Mouse (Mus musculus): ENCODE measurements around the gene Tap1. TPM values are rescaled to one million over a fixed set of nuclear protein-coding genes. Genes with fewer than 3 reads are reported as not detected.
"Not testable (repeated sequence)": the region's sequence is repeated elsewhere in the genome, so short reads cannot be mapped to it uniquely, and the experiment has no call there.

Gene Tap1
- polyA plus RNA-seq (2016; fragmentation: Nextera tagmentation; extraction: Ambion mirVana), result 2.3 and 2.6 TPM in 2 replicates

DNA sequence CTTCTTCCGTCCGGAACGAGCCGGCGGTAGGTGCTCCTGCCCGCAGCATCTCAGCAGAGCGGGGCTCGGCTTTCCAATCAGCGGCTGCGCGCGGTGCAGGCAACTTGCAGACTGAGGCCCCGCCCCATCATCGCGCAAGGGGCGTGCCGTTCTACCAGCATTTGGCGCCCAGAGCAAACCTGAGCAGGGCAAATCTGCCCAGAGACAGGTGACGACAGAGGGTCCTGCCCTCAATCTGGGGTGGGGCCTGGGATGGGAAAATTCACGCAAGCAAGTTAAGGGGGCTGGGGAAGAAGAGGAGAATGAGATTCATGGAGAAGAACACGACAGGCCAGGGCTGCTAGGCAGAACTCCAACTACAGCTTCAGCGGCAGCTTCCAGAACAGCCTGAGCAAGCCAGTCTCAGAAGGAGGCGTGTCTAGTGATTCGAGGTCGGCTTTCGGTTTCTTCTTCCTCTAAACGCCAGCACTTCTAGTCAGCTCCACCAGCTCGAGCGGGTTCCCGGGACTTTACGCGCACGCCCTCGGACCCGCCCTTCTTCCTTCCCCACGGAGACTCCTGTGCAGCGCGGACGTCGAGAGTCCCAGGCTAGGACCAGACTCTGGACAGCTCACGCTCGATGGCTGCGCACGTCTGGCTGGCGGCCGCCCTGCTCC is at the start of gene Tap1, which contains the start of gene Psmb9:
Gene Tap1 (plus strand): TSS at position 293 of the 656 bp plus-strand sequence.
Gene Psmb9 (minus strand): TSS at position 504 of the 656 bp plus-strand sequence.
- Histone ChIP-seq H3K4me1 (peaks cover 25% of the 10 kb centered on the region), H3K4me2 (peak within 1 kb of the TSS; percentile 88), H3K9ac (peak within 1 kb of the TSS; percentile 62), H3K36me3 (no peaks in the 10 kb centered on the region), H3K4me3 (peak within 1 kb of the TSS; percentile 60), H3K27me3 (replicated peaks) (peaks cover 90% of the 10 kb centered on the region), H3K27ac (no peak within 1 kb of the TSS), H3K9me3 (replicated peaks) (no peaks in the 10 kb centered on the region)
- ATAC-seq, result peak; percentile 87
- under 1% methylated on average over 46 of the region's 46 CpGs for WGBS (ENCODE audit: insufficient replicate concordance)

- Histone ChIP-seq H3K36me3 (no peaks in the 10 kb centered on the region), H3K27ac (no peak overlapping the region), H3K4me2 (no peak overlapping the region), H3K9ac (no peak overlapping the region), H3K27me3 (replicated peaks) (peaks cover 65% of the 10 kb centered on the region), H3K4me3 (no peak overlapping the region), H3K9me3 (replicated peaks) (no peaks in the 10 kb centered on the region), H3K4me1 (peaks cover 22% of the 10 kb centered on the region)
- ATAC-seq, result no peak
- WGBS (ENCODE audit: insufficient replicate concordance), result 64% methylated on average over 7 of the region's 7 CpGs
Observed at GRCm38 (mm10) chr17:34137601-34138000, 49.8 kb upstream of the Tap1 start.

DNA sequence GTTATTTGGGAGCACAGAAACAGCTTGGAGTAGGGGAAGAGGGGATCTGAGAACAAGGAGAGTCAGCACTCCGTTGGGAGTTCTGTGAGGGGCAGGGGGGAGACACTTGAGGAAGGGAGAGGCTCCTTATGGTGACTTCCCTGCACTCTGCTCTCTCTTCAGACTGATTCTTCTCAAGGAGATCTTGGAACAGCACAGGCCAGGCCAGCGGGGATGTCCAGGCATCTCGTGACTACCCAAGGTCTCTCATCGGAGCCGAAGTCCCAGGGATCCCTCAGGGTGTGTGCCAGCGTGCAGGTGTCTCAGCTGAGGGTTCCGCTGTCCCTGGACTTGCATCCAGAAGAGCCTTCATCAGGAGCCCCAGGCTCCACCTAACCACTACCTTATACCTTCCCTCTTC is 48.7 kb upstream of the Tap1 start:
- H3K9ac ChIP-seq, result no peak overlapping the region
- H3K9me3 ChIP-seq (replicated peaks), result no peaks in the 10 kb centered on the region
- peaks cover 22% of the 10 kb centered on the region for H3K4me1 ChIP-seq
- ATAC-seq, result no peak
- no peak overlapping the region for H3K4me3 ChIP-seq
- no peak overlapping the region for H3K4me2 ChIP-seq
- no peaks in the 10 kb centered on the region for H3K36me3 ChIP-seq
- 77% methylated on average over 7 of the region's 7 CpGs for WGBS (ENCODE audit: insufficient replicate concordance)
- peaks cover 65% of the 10 kb centered on the region for H3K27me3 ChIP-seq (replicated peaks)
- no peak overlapping the region for H3K27ac ChIP-seq

GRCm38 (mm10) chr17:34139416-34139815 is 47.9 kb upstream of the Tap1 start:
- peaks cover 65% of the 10 kb centered on the region for H3K27me3 ChIP-seq (replicated peaks)
- peak overlapping the region; percentile 64 for H3K4me2 ChIP-seq
- peaks cover 22% of the 10 kb centered on the region for H3K4me1 ChIP-seq
- WGBS (ENCODE audit: insufficient replicate concordance), result 5% methylated on average over 16 of the region's 16 CpGs
- no peak overlapping the region for H3K27ac ChIP-seq
- H3K9ac ChIP-seq, result no peak overlapping the region
- H3K9me3 ChIP-seq (replicated peaks), result no peaks in the 10 kb centered on the region
- H3K4me3 ChIP-seq, result peak overlapping the region; percentile 26
- ATAC-seq, result no peak
- H3K36me3 ChIP-seq, result no peaks in the 10 kb centered on the region

- Histone ChIP-seq H3K9me3 (replicated peaks) (no peaks in the 10 kb centered on the region), H3K9ac (no peak overlapping the region), H3K4me3 (peak overlapping the region; percentile 26), H3K36me3 (no peaks in the 10 kb centered on the region), H3K4me1 (peaks cover 22% of the 10 kb centered on the region), H3K27ac (no peak overlapping the region), H3K27me3 (replicated peaks) (peaks cover 65% of the 10 kb centered on the region), H3K4me2 (peak overlapping the region; percentile 64)
- 5% methylated on average over 5 of the region's 5 CpGs for WGBS (ENCODE audit: insufficient replicate concordance)
- no peak for ATAC-seq
Observed at GRCm38 (mm10) chr17:34140240-34140639, 47.1 kb upstream of the Tap1 start.

GRCm38 (mm10) chr17:34141448-34141847 is 45.9 kb upstream of the Tap1 start:
- Histone ChIP-seq H3K9ac (no peak overlapping the region), H3K27ac (no peak overlapping the region), H3K36me3 (no peaks in the 10 kb centered on the region), H3K4me2 (no peak overlapping the region), H3K27me3 (replicated peaks) (peaks cover 56% of the 10 kb centered on the region), H3K4me1 (peaks cover 14% of the 10 kb centered on the region), H3K4me3 (no peak overlapping the region), H3K9me3 (replicated peaks) (no peaks in the 10 kb centered on the region)
- WGBS (ENCODE audit: insufficient replicate concordance), result 34% methylated on average over 4 of the region's 4 CpGs
- no peak for ATAC-seq

- Histone ChIP-seq H3K4me3 (no peak overlapping the region), H3K9ac (no peak overlapping the region), H3K9me3 (replicated peaks) (no peaks in the 10 kb centered on the region), H3K36me3 (no peaks in the 10 kb centered on the region), H3K4me2 (no peak overlapping the region), H3K4me1 (peaks cover 14% of the 10 kb centered on the region), H3K27me3 (replicated peaks) (peaks cover 45% of the 10 kb centered on the region), H3K27ac (no peak overlapping the region)
- 56% methylated on average over 7 of the region's 7 CpGs for WGBS (ENCODE audit: insufficient replicate concordance)
- no peak for ATAC-seq
Observed at GRCm38 (mm10) chr17:34142456-34143010, 44.8 kb upstream of the Tap1 start.

GRCm38 (mm10) chr17:34143033-34143432 is 44.3 kb upstream of the Tap1 start, which contains the start of gene H2-DMb2:
TSS of gene H2-DMb2 (plus strand) at chr17:34143307.
- Histone ChIP-seq H3K9me3 (replicated peaks) (no peaks in the 10 kb centered on the region), H3K27me3 (replicated peaks) (peaks cover 40% of the 10 kb centered on the region), H3K27ac (no peak within 1 kb of the TSS), H3K9ac (no peak within 1 kb of the TSS), H3K4me2 (no peak within 1 kb of the TSS), H3K36me3 (no peaks in the 10 kb centered on the region), H3K4me1 (peaks cover 14% of the 10 kb centered on the region), H3K4me3 (no peak within 1 kb of the TSS)
- ATAC-seq, result peak; percentile 30; the same call in 1 of the 2 replicates
- WGBS (ENCODE audit: insufficient replicate concordance), result 15% methylated on average over 7 of the region's 7 CpGs

GRCm38 (mm10) chr17:34143461-34143860 is 43.9 kb upstream of the Tap1 start:
- Histone ChIP-seq H3K9ac (no peak overlapping the region), H3K27me3 (replicated peaks) (peaks cover 36% of the 10 kb centered on the region), H3K4me3 (no peak overlapping the region), H3K36me3 (no peaks in the 10 kb centered on the region), H3K4me1 (peaks cover 14% of the 10 kb centered on the region), H3K9me3 (replicated peaks) (no peaks in the 10 kb centered on the region), H3K27ac (no peak overlapping the region), H3K4me2 (no peak overlapping the region)
- ATAC-seq, result no peak
- WGBS (ENCODE audit: insufficient replicate concordance), result 21% methylated on average over 5 of the region's 5 CpGs

- H3K9me3 ChIP-seq (replicated peaks); H3K4me3 ChIP-seq; H3K4me2 ChIP-seq; H3K36me3 ChIP-seq; ATAC-seq; H3K9ac ChIP-seq; H3K27ac ChIP-seq: not testable (repeated sequence)
- Histone ChIP-seq H3K4me1 (peaks cover 14% of the 10 kb centered on the region), H3K27me3 (replicated peaks) (peaks cover 28% of the 10 kb centered on the region)
- 75% methylated on average over 4 of the region's 4 CpGs for WGBS (ENCODE audit: insufficient replicate concordance)
Observed at GRCm38 (mm10) chr17:34144221-34144620, 43.1 kb upstream of the Tap1 start.

DNA sequence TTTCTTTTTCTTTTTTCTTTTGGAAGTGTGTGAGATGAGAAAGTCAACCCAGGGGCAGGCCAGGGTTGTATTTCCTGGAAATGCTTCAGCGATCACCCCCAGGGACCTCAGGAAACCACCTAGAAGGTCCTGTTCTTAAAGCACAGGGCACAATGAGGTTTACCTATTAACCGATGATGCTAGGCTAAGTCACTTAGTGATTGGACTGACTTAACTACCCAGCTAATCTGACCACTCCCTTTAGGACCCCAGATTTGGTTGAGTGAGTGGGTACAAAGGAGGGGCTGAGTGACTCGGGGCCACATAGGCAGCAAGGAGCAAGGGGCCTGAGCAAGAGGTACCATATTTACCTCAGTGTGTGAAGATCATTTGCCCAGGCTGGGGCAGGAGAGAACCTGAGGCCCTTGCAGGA is 42.4 kb upstream of the Tap1 start:
- Histone ChIP-seq H3K4me2 (no peak overlapping the region), H3K27ac (no peak overlapping the region), H3K36me3 (no peaks in the 10 kb centered on the region), H3K27me3 (replicated peaks) (peaks cover 21% of the 10 kb centered on the region), H3K4me1 (peaks cover 6% of the 10 kb centered on the region), H3K9me3 (replicated peaks) (no peaks in the 10 kb centered on the region), H3K9ac (no peak overlapping the region), H3K4me3 (no peak overlapping the region)
- WGBS (ENCODE audit: insufficient replicate concordance), result 63% methylated on average over 3 of the region's 3 CpGs
- ATAC-seq, result no peak

- H3K4me2 ChIP-seq, result no peak within 1 kb of the TSS
- H3K4me1 ChIP-seq, result no peaks in the 10 kb centered on the region
- H3K9me3 ChIP-seq (replicated peaks), result no peaks in the 10 kb centered on the region
- H3K36me3 ChIP-seq, result no peaks in the 10 kb centered on the region
- WGBS (ENCODE audit: insufficient replicate concordance), result 48% methylated on average over 4 of the region's 4 CpGs
- no peak within 1 kb of the TSS for H3K27ac ChIP-seq
- no peaks in the 10 kb centered on the region; the same call in 1 of the 2 replicates for H3K27me3 ChIP-seq (replicated peaks)
- no peak for ATAC-seq
- H3K9ac ChIP-seq, result no peak within 1 kb of the TSS
- H3K4me3 ChIP-seq, result no peak within 1 kb of the TSS
Observed at GRCm38 (mm10) chr17:34152923-34153322, 34.4 kb upstream of the Tap1 start, which contains the start of gene H2-DMb1. TSS of gene H2-DMb1 (plus strand) at chr17:34153072.
